Mouse (Mus musculus): ENCODE measurements around the gene Col2a1. TPM values are rescaled to one million over a fixed set of nuclear protein-coding genes. Genes with fewer than 3 reads are reported as not detected.

Col2a1 gene
- total and polyA plus RNA-seq, 3 experiments = 0.06 to 0.13 TPM; not detected in 1

- Histone ChIP-seq H3K4me2 (ENCODE audit: insufficient read depth, low read depth, poor library complexity, severe bottlenecking) (no peak overlapping the region), H3K9me3 (replicated peaks; ENCODE audit: low read length) (no peaks in the 10 kb centered on the region), H3K79me2 (replicated peaks; ENCODE audit: control insufficient read depth, extremely low read depth, insufficient read depth, poor library complexity, severe bottlenecking) (no peaks in the 10 kb centered on the region), H3K27ac (ENCODE audit: insufficient read depth, low read depth) (no peak overlapping the region), H3K9ac (ENCODE audit: insufficient read depth, low read depth) (no peak overlapping the region), H3K36me3 (replicated peaks in 1 of 2; ENCODE audit: control insufficient read depth in 1 of 2, insufficient read depth in 1 of 2, low read length in 1 of 2) (no peaks in the 10 kb centered on the region), H3K4me1 (ENCODE audit: control insufficient read depth in 1 of 2, insufficient read depth in 2 of 2) (peaks cover 2 to 6% of the 10 kb centered on the region in 2 experiments; a peak in 1 of 4 replicates), H3K4me3 (replicated peaks in 1 of 3; ENCODE audit: low read depth in 2 of 3, low read length in 2 of 3, poor library complexity in 1 of 3) (no peak overlapping the region), H3K27me3 (replicated peaks) (peaks cover 36% of the 10 kb centered on the region)
- TF ChIP-seq MAX (IDR thresholded peaks at IDR 0.05; ENCODE audit: low read length) (no peak), USF2 (conservative IDR thresholded peaks at IDR 0.05; ENCODE audit: low read depth, low read length) (no peak), CHD2 (IDR thresholded peaks at IDR 0.05; ENCODE audit: low read length) (no peak), CTCF (conservative IDR thresholded peaks at IDR 0.05 in 1 of 2, IDR thresholded peaks at IDR 0.05 in 1 of 2; ENCODE audit: low read depth in 2 of 2, low read length in 2 of 2) (no peak), HCFC1 (IDR thresholded peaks at IDR 0.05; ENCODE audit: low read depth, low read length) (no peak), SMC3 (IDR thresholded peaks at IDR 0.05; ENCODE audit: low read depth, low read length) (no peak), SIN3A (IDR thresholded peaks at IDR 0.05; ENCODE audit: low read length) (no peak), E2F4 (IDR thresholded peaks at IDR 0.05; ENCODE audit: insufficient replicate concordance, low read depth, low read length) (no peak), ZC3H11A (IDR thresholded peaks at IDR 0.05; ENCODE audit: low read depth, low read length) (no peak)
- DNase-seq (ENCODE audit: extremely low read depth) = no peak
- in situ Hi-C loops (cut with MboI; ENCODE audit: low pct_ligation_motif_present, low pct_unique_long_range_greater_than_20kb, low sequenced_read_pairs) = no loop called here
- dilution Hi-C loops (cut with MboI; ENCODE audit: extremely low pct_ligation_motif_present, extremely low pct_unique_long_range_greater_than_20kb, low sequenced_read_pairs) = no loop called here
These were observed 17.4 kb upstream of the Col2a1 start for GRCm38 (mm10) chr15:98021886-98022285.

GRCm38 (mm10) chr15:98019047-98019446 lies 14.6 kb upstream of the Col2a1 start:
- no peaks in the 10 kb centered on the region for H3K79me2 ChIP-seq (replicated peaks; ENCODE audit: control insufficient read depth, extremely low read depth, insufficient read depth, poor library complexity, severe bottlenecking)
- peaks cover 22% of the 10 kb centered on the region for H3K27me3 ChIP-seq (replicated peaks)
- H3K36me3 ChIP-seq (replicated peaks in 1 of 2; ENCODE audit: control insufficient read depth in 1 of 2, insufficient read depth in 1 of 2, low read length in 1 of 2) = no peaks in the 10 kb centered on the region
- H3K4me2 ChIP-seq (ENCODE audit: insufficient read depth, low read depth, poor library complexity, severe bottlenecking) = no peak overlapping the region
- no peak overlapping the region for H3K4me3 ChIP-seq (replicated peaks in 1 of 3; ENCODE audit: low read depth in 2 of 3, low read length in 2 of 3, poor library complexity in 1 of 3)
- H3K9ac ChIP-seq (ENCODE audit: insufficient read depth, low read depth) = no peak overlapping the region
- H3K4me1 ChIP-seq (ENCODE audit: control insufficient read depth in 1 of 2, insufficient read depth in 2 of 2) = peaks cover 0 to 6% of the 10 kb centered on the region in 2 experiments; a peak in 1 of 4 replicates
- no peaks in the 10 kb centered on the region for H3K9me3 ChIP-seq (replicated peaks; ENCODE audit: low read length)
- in situ Hi-C loops (cut with MboI; ENCODE audit: low pct_ligation_motif_present, low pct_unique_long_range_greater_than_20kb, low sequenced_read_pairs) (no loop called here), dilution Hi-C loops (cut with MboI; ENCODE audit: extremely low pct_ligation_motif_present, extremely low pct_unique_long_range_greater_than_20kb, low sequenced_read_pairs) (no loop called here)
- no peak overlapping the region for H3K27ac ChIP-seq (ENCODE audit: insufficient read depth, low read depth)
- no peak for DNase-seq (ENCODE audit: extremely low read depth)
- TF ChIP-seq CTCF (conservative IDR thresholded peaks at IDR 0.05 in 1 of 2, IDR thresholded peaks at IDR 0.05 in 1 of 2; ENCODE audit: low read depth in 2 of 2, low read length in 2 of 2) = no peak
- no peak for TF ChIP-seq UBTF (IDR thresholded peaks at IDR 0.05; ENCODE audit: low read depth, low read length)
- no peak for TF ChIP-seq ETS1 (conservative IDR thresholded peaks at IDR 0.05; ENCODE audit: low read depth, low read length)
- no peak for TF ChIP-seq JUN (IDR thresholded peaks at IDR 0.05; ENCODE audit: insufficient read depth, low read depth, low read length)
- TF ChIP-seq RCOR1 (conservative IDR thresholded peaks at IDR 0.05; ENCODE audit: low read depth, low read length) = no peak
- no peak for TF ChIP-seq GABPA (IDR thresholded peaks at IDR 0.05; ENCODE audit: insufficient replicate concordance, low read depth, low read length)
- TF ChIP-seq MXI1 (IDR thresholded peaks at IDR 0.05; ENCODE audit: low read depth, low read length) = no peak
